Mouse (Mus musculus): ENCODE data around the gene Tmem221. TPM values are rescaled to one million over a fixed set of nuclear protein-coding genes. Genes with fewer than 3 reads are reported as not detected.
A peak's percentile ranks its signal among the peaks of the same experiment; 100 is the strongest.

Tmem221 gene
- not detected for total RNA-seq (2021)
- long read RNA-seq = 0 reads

DNA sequence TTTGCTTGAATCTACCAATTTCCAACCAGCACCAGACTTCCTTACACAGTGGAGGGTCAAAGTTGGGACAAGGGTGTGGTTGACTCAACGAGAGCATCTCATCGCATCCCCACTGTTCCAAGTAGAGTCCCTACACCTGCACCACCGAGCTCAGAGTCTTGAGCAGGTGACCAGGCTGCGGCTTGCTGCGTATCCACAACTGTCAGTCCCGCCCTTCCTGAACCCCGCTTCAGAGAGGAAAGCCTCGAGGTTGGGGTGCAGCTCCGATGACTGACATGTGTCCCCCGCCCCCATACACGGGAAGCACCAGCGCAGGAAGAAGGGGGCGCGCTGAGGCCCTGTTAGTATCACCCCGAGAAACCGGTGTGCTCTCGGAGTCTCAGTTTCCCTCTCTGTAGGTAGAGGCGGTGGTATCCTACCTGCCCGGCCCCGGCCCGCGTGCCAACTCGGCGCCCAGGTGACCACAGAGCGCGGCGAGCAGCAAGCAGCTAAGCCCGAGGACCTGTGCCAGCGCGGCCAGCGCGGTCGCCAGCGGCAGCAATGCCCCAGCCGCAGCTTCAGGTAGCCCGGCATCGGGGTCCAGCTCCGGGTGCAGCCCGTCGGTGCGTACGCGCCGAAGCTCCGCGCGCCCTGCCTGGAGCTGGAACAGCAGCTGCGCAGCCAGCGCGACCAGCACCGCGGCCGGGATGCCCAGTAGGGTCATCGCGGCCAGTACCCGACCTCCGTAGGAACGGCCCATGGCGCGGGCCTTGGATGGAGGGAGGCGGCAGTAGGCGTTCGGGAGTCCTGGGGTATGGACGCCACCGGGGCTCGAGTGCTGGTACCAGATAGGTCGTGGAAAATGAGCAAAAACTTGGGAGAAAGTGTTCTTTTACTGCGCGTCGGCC, at the start of gene Tmem221:
Gene Tmem221 (minus strand): TSS at position 801 of the 887 bp plus-strand sequence.
- DNase-seq (ENCODE audit: low spot score in 2 of 2) = no peak

DNA sequence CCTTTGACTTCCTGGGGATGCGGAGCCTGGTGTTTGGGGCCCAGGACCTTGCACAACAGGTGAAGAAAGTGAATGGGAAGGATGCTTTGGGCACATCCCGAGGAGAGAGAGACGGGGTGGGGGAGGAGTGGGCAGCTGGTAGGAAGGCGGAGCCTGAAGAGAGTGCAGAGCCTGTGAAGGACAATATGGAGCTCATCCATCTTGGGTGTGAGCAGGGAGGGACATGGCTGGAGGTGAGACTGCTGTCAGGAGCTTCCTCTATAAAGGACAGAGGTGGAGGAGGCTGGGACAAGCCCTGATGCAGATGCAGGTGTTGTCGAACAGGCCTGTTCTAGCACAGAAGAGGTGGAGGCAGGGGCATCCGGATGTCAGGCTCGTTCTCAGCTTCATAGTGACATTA, 45.4 kb upstream of the Tmem221 start:
- DNase-seq (ENCODE audit: low spot score in 2 of 2) = no peak

DNA sequence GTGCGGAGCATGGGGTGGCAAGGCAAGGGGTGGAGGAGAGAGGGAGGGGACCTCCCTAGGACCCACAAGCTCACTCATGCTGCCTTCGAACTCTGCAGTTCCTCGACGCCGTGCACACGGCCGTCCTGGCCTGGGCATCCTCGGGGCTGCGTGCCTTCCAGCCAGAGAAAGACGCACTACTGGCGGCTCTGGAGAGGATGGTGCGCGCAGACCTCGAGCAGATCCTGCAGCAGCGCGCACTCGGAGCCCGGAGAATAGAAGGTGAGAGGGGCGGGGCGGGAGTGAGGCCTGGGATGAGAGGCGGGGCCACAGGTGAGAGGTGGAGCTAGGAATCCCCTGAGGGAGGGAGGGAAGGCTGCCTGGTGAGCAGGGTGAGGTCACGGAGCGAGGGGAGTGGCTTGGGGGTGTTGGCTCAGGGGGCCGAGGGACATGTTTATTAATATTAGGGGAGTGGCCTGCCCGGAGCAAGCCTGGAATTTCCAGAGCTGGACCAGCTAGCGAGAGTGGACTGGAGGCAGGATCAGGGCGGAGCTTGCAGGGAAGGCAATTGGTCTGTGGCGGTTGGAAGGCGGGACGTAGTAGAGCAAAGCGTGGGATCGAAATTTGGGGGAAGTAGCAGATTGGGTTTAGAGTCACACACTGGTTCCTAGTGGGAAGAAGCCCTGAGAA, 44.1 kb upstream of the Tmem221 start:
- no peak for DNase-seq (ENCODE audit: low spot score in 2 of 2)

DNA sequence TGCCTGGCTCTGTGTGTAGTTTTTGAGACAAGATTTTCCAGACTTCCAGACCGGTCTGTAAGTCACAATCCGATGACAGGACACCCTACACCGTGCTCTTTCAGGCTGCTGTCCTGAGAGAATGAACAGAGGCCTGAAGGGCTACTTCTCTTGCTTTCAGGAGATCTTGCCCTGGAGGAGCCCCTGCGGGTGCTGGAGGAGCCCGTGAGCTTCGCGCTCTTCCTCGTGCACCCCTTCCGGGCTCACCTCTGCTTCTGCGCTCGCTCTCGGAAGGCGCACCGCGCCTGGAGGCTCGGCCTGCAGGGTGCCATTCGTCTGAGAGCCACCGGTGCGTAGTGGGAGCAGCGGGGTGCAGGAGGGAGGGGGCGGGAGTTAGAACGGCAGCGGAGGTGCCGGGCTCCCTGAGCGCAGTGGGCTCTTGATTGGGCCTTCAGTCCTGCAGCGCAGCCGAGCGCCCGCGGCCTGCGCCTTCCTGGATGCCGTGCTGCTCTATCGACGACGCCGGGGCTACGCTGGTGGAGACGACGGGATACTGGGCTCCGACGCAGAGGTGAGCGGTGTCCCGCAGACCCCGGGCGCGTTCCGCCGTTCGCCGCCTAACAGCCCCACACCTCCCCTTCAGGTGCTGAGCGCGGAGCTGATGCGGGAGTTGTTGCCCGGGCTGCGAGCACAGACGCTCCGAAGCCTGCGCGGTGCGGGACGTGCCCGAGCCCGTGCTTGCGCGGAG, 43.4 kb upstream of the Tmem221 start:
- no peak for DNase-seq (ENCODE audit: low spot score in 2 of 2)

DNA sequence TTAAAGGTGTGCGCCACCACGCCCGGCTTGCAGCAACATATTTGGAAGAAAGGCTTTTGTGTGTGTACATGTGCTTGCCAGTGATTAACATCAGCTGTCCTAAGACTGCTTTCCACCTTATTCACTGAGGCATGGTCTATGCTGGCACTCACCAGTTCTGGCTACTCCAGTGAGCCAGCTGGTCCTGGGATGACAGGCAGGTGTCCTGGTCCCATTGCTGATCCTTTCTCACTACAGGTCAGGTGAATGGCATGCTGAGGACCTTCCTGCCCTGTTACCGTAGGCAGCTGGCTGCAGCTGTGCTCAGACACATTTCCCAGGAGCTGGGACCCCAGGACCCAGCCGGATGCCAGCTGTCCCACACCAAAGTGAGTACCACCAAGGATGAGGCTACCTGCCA, 40.2 kb upstream of the Tmem221 start:
- DNase-seq (ENCODE audit: low spot score in 2 of 2) = no peak

DNA sequence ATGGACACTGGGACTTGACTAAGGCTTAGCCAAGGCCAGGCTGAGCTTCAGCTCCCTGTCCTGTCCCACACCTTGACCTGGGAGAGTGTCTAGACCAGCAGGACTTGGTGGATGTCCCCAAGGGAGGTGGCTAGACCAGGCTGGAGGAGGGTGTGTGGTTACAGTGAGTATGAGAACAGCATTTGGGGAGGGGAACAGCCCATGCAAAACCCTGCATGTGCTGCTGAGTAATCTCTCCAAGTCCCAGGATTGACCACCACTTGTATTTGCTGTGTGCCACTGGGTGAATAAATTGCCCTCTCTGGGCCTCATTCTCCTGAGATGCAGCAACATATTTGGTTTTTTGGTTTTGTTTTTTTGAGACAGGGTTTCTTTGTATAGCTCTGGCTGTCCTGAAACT, 39.7 kb upstream of the Tmem221 start:
- no peak for DNase-seq (ENCODE audit: low spot score in 2 of 2)

DNA sequence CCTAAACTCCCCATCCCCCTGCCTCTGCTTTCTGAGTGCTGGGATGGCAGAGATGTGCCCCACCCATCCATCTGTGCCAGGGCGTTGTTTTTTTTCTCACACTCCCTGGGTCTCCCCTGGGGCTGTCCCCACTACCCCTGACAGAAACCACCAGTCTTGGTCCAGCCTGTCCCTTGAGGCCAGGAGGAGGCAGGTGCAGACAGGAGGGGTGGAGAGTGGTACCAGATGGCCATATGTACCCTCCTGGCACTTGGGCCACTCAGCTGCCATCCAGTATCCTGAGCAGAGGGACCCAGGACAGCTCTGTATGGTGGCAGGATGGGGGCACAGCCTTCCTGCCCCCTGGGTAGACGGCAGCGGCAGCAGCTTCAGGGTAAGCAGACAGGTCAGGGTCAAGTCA, 38.8 kb upstream of the Tmem221 start, which contains the start of gene Fam129c:
Gene Fam129c (plus strand): TSS at position 198 of the 400 bp plus-strand sequence.
- DNase-seq (ENCODE audit: low spot score in 2 of 2) = no peak

DNA sequence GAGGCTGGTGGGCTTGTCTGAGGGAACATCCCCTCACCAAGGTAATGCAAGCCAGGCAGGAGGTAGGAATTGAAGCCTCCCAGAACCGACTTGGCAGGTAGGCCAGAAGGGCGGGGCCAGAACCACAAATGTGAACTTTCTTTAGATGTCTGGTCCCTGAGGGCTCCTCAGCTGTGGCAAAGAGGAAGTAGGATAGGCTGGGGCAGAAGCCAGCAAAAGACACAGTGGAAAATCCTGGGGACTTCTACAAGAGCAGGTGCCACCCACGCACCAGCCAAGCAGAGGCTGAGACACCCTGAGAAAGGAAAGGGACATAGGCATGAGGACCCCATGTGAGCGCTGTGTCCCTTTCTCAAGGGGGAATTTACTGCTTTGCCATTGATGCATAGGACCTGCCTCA, 38.1 kb upstream of the Tmem221 start:
- no peak for DNase-seq (ENCODE audit: low spot score in 2 of 2)

DNA sequence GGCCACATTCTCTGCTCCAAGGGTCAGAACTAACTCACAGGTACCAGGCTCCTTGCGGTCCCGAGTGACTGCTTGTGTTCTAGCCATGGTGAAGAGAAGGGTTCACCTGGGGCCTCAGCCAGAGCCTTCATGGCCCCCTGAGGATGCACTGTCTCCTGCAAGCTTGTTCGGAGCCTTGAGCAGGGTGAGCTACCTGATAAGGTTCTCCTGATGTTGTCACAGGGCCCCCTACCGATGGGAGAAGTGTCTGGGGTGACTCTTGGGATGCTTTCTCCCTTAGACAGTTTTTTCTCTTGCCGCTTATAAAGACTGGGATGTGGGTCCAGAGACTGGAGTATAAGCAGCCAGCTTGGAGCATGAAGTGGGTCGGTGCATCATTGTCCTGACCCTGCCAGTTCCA, 37.7 kb upstream of the Tmem221 start:
- no peak for DNase-seq (ENCODE audit: low spot score in 2 of 2)

DNA sequence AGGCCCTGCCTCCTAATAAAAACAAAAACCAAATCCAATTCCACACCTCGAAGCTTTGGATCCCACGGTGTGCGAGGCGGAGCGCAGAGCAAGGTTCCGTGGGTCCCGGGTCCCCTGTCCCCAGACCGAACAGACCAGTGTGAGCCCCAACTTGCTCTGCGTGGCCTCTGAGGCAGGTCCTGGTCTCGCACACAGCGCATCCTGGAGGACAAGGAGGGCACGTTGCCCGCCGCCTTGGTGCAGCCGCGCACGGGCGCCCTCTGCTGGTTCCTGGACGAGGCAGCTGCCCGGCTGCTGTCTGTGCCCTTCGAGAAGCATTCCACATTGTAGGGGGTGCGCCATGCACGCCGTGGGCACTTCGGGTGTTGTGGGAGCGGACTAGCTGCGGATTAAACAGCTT, 37.2 kb upstream of the Tmem221 start:
- DNase-seq (ENCODE audit: low spot score in 2 of 2) = peak; percentile 93 to 96

DNA sequence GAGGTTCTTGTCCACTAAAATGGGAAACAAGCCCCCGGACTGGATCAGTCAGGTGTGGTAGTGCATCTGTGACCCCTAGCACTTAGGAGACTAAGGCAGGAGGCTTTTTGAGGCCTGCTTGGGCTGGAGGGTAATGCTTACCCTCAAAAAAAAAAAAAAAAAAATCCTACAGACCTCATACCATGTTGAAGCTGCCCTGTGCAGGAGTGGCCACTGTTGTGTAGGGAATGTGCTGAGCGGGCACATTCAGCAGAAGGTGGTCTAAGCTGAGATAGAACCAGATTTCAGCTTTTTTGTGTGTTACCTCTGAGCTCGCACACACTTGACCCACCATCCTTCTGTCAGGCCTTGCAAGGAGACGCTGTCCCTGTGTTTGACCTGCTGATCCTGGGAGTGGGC, 35.7 kb upstream of the Tmem221 start:
- no peak for DNase-seq (ENCODE audit: low spot score in 2 of 2)

DNA sequence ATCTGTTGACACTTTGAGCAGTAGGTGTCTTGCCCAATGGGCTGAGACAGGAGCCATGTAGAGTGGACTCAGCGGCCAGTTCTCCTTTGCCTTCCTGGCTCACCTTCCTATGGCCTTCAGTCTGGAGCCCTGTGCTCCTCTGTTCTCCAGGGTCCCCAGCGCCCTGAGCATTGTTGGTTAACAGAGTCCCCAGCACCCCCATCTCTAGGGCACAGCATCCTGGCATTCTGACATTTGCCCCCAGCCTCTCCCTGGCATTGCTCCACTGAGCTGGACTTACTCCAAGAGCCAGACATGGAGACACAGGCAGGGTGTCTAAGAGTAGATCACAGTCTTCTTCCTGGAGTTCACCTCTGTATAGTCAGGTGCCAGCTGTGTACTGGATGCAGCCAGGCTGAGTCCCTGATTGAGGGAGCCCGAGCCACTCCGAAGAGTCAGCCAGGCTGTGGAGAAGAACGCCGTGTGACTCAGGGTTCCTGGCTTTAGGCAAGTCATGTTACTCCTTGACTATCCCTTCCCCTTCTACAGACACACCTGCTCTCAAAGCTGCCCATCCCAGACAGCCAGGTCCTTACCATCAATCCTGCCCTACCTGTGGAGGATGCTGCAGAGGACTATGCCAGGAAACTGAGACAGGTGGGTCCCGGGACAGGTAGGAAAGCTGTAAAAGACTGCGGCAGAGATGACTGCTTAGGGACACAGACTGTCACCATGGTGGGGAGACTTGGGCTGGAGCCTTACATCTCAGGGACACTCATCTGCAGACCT, 35.1 kb upstream of the Tmem221 start:
- DNase-seq (ENCODE audit: low spot score in 2 of 2) = no peak

DNA sequence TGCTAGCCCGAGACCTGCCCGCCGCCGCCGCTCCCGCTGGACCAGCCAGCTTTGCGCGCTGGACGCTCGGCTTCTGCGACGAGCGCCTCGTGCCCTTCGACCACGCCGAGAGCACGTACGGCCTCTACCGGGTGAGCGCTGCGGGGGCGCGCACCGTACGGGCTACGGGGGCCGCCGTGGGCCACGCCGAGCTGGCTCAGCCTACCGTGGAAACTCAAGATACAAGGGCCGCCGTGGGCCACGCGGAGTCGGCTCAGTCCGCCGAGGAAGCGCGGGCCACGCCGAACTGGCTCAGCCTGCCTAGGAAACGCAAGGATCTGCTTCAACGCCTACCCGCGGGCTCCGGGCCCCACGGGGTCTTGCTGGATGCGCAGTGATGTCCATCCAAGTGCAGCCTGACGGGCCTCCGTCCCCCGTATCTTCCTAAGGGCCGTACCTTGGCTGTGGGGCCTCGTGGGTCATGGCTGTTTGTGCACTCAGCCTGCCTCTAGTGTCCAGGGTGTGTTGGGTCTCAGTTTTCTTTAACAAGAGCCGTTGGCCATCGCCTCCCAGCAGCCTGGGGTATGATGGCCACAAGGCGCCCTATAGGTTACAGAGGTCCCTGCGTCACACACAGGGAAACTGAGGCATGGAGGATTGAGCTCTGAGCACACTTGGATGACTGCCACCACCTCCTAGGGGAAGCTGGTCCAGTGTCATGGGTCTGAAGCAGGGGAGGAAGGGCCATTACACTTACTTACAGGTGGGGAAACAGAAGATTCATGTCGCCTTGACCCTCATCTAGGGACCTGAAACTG, 33.9 kb upstream of the Tmem221 start:
- peak; percentile 73 to 82 for DNase-seq (ENCODE audit: low spot score in 2 of 2)

DNA sequence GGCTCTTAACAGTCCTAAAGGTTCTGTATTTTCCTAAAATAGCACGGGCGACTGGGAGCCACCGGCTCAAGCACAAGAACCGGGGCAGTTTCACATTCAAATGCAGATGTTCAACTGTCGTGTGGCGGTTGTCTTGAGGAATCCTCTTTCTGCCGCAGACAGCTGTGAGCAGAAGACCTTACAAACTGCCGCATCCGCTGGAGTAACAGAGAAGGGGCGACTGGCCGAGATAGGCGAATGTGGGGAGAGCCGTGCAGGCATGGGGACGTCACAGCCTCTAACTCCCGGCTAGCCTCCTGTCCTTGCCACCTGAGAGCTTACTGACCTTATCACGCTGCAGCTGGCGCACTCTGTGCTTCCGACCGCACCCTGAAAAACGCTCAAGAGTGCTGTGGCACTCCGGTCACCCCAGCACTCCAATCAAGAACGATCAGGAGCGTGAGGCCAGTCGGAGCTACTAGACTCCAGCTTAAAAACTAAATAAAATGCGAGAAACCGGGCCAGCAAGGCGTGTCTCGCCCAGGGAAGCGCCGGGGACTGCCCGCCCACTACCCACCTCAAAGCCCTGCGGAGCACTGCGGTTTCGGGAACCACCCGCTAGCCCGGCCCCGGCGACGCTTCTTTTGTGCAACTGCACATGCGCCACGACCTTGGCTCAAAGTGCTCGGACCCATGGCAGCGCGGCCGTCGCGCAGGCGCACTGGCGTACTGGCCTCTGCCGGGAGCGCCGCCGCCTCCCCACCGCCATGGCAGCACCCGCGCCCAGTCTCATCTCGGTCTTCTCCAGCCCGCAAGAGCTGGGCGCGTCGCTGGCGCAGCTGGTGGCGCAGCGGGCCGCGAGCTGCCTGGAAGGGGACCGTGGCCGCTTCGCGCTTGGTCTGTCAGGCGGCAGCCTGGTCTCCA, 33.1 kb upstream of the Tmem221 start, which contains the start of gene Pgls:
Gene Pgls (plus strand): TSS at position 706 of the 903 bp plus-strand sequence.
- DNase-seq (ENCODE audit: low spot score in 2 of 2) = peak; percentile 92 to 96

DNA sequence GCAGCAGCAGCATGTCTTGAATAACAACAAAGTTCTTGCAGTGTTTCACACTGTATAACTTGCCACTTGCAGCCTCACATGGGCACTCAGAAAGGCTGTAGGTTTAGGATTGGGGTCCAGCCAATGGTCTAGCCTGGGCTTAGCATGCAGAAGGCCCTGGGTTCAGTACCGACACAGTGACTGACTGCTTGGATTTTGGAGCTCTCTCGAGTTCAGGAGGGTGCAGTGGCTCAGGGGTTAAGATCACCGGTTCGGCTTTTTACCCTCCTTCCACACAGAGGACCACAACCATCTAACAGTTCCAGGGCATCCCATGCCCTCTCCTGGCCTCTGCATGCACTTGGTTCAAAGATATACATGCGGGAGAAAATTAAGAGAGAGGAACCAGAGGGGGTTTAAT, 32.3 kb upstream of the Tmem221 start:
- DNase-seq (ENCODE audit: low spot score in 2 of 2) = no peak

DNA sequence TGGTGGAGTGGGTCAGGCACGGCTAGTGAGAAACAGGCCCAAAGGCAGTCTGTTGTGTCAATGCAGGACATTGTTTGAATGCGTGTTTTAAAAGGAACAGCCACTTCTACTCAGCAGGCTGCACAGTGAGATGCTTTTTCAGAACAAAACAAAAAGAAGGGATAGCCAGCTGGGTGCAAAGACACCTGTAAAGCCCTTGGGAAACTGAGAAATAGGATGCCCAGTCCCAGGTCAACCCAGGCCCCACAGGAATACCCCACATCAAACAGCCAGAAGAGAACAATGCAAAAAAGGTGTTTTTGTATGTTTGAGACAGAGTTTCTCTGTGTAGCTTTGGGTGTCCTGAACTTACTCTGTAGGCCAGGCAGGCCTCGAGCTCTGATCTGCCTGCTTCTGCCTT, 30.1 kb upstream of the Tmem221 start:
- no peak for DNase-seq (ENCODE audit: low spot score in 2 of 2)

DNA sequence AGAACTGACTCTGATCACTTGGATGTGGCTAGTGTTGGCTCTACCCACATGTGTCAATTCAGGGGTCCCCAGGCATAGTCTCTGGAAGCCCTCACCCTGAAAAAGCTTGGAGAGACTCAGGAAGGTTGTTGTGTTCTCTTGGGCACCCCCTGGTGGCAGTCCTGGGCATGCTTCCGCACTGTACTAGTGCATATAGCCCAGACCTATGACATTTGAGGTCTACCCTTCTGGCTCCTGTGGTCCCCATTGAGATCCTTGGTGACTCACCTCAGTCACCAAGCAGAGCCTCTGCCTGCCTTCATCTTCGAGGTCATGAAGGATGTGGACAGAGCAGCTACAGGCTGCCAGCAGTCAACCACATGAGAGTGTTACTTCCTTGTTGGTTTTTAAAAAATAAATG, 28.2 kb upstream of the Tmem221 start:
- DNase-seq (ENCODE audit: low spot score in 2 of 2) = peak; percentile 67 to 73

DNA sequence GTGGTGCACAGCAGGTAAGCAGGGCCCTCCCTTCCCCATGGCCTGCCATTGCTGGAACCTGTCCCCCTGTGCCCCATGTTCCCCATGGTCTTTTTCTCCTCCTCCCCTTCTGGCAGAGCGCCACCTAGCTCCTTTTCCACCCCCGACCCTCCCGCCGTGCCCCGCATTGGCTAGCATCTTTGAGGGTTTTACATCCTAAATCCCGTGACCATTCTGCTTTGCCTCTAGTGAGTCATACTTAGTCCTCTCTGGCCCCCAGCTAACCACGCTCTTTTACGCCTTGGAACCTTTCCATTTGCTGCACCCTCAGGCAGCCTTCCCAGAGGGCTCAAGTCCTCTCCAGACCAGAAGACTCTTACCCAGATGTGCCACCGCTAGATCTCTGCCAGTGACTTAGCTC, 21.5 kb upstream of the Tmem221 start:
- no peak for DNase-seq (ENCODE audit: low spot score in 2 of 2)

DNA sequence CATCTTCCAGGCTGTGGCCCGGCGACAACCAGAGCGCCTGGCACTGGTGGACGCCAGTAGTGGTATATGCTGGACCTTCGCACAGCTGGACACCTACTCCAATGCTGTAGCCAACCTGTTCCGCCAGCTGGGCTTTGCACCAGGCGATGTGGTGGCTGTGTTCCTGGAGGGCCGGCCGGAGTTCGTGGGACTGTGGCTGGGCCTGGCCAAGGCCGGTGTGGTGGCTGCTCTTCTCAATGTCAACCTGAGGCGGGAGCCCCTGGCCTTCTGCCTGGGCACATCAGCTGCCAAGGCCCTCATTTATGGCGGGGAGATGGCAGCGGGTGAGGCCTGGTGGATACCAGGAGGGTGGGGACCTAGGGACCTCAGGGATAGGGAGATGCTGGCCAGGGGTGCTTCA, 20.8 kb upstream of the Tmem221 start:
- peak in 1 of 2 experiments; percentile 47 for DNase-seq (ENCODE audit: low spot score in 2 of 2)

Data from layer of hippocampus, postnatal 10 days (tissue).